Mouse (Mus musculus) limb, embryonic 12.5 days (tissue): ENCODE results near the gene Foxred2. TPM values are rescaled to one million over a fixed set of nuclear protein-coding genes. Genes with fewer than 3 reads are reported as not detected.

Experiments used
- ATAC-seq: fragments of 200-750 bp; cut with Nextera tagmentation; 2 replicates; pipeline ENCODE4 v1.8.0; 2017; ENCODE audit warnings: low read depth, moderate TSS enrichment; ENCODE audit not compliant: insufficient number of reproducible peaks, insufficient read depth, low FRiP score, low TSS enrichment
- H3K27ac ChIP-seq: fragments of 300-500 bp; sonication (generic); 2 replicates; pipeline ENCODE4 v1.5.1; 2016; ENCODE audit warnings: mild to moderate bottlenecking, moderate library complexity
- H3K27me3 ChIP-seq: fragments of 300-500 bp; sonication (generic); 2 replicates; pipeline ENCODE4 v1.6.1; 2016; ENCODE audit warnings: mild to moderate bottlenecking, moderate library complexity
- H3K36me3 ChIP-seq: fragments of 300-500 bp; sonication (generic); 2 replicates; pipeline ENCODE4 v1.6.1; 2016; ENCODE audit warnings: mild to moderate bottlenecking, moderate library complexity
- H3K4me1 ChIP-seq: fragments of 300-500 bp; sonication (generic); replicated peaks from 2 replicates; pipeline ENCODE4 v1.6.1; 2016
- H3K4me2 ChIP-seq: fragments of 300-500 bp; sonication (generic); 2 replicates; pipeline ENCODE4 v1.6.1; 2016; ENCODE audit warnings: mild to moderate bottlenecking, moderate library complexity
- H3K4me3 ChIP-seq: fragments of 300-500 bp; sonication (generic); replicated peaks from 2 replicates; pipeline ENCODE4 v1.5.1; 2016; ENCODE audit warnings: mild to moderate bottlenecking
- H3K9ac ChIP-seq: fragments of 300-500 bp; sonication (generic); replicated peaks from 2 replicates; pipeline ENCODE4 v1.6.1; 2016; ENCODE audit warnings: mild to moderate bottlenecking, moderate library complexity
- H3K9me3 ChIP-seq: fragments of 300-500 bp; sonication (generic); 2 replicates; pipeline ENCODE4 v1.6.1; 2016; ENCODE audit warnings: mild to moderate bottlenecking, moderate library complexity
- WGBS: fragments of 180-500 bp; shearing (Covaris S2); methylation state at CpG from one replicate; pipeline ENCODE4 v1.1.7; 2016; 5-methylcytosine and 5-hydroxymethylcytosine counted together
- polyA plus RNA-seq: library from polyadenylated mRNA; unstranded; fragments of >200 nt; fragmentation: Nextera tagmentation; extraction: Ambion mirVana; gene quantifications from 2 replicates; pipeline ENCODE4 v1.2.1, GENCODE M21; 2016

The Foxred2 gene
- polyA plus RNA-seq, 1 experiment from 2014 or later = 6.4 TPM

- ATAC-seq = peak; percentile 93
- peak within 1 kb of the TSS; percentile 87 for H3K27ac ChIP-seq
- H3K36me3 ChIP-seq = peaks cover 38% of the 10 kb centered on the region
- H3K27me3 ChIP-seq = no peaks in the 10 kb centered on the region
- peak within 1 kb of the TSS; percentile 73 for H3K9ac ChIP-seq
- no peaks in the 10 kb centered on the region for H3K9me3 ChIP-seq
- peaks cover 18% of the 10 kb centered on the region for H3K4me1 ChIP-seq
- peak within 1 kb of the TSS; percentile 77 for H3K4me2 ChIP-seq
- 0% methylated on average over 34 of the region's 34 CpGs for WGBS
- H3K4me3 ChIP-seq = peak within 1 kb of the TSS; percentile 71
Observed at GRCm38 (mm10) chr15:77928673-77929331, 27.7 kb downstream of the Foxred2 start, which contains the start of gene Txn2. TSS of gene Txn2 (minus strand) at chr15:77929006.

- Histone ChIP-seq H3K27me3 (no peaks in the 10 kb centered on the region), H3K4me2 (peak overlapping the region; percentile 77), H3K9ac (peak overlapping the region; percentile 73), H3K27ac (no peak overlapping the region), H3K4me1 (peaks cover 18% of the 10 kb centered on the region), H3K36me3 (peaks cover 45% of the 10 kb centered on the region), H3K9me3 (no peaks in the 10 kb centered on the region), H3K4me3 (peak overlapping the region; percentile 71)
- no peak for ATAC-seq
- WGBS = 21% methylated on average over 4 of the region's 4 CpGs
Observed at GRCm38 (mm10) chr15:77928091-77928490, 28.4 kb downstream of the Foxred2 start.

- Histone ChIP-seq H3K9me3 (no peaks in the 10 kb centered on the region), H3K4me2 (no peak overlapping the region), H3K27me3 (no peaks in the 10 kb centered on the region)
Observed at GRCm38 (mm10) chr15:77926921-77927320, 29.6 kb downstream of the Foxred2 start.

GRCm38 (mm10) chr15:77925195-77925594 is 31.3 kb downstream of the Foxred2 start:
- no peaks in the 10 kb centered on the region for H3K9me3 ChIP-seq
- H3K27me3 ChIP-seq = no peaks in the 10 kb centered on the region
- H3K27ac ChIP-seq = no peak overlapping the region
- no peak overlapping the region for H3K4me3 ChIP-seq
- peaks cover 18% of the 10 kb centered on the region for H3K4me1 ChIP-seq
- no peak for ATAC-seq
- no peak overlapping the region for H3K4me2 ChIP-seq
- WGBS = 95% methylated on average over 2 of the region's 2 CpGs
- H3K9ac ChIP-seq = no peak overlapping the region
- H3K36me3 ChIP-seq = peaks cover 71% of the 10 kb centered on the region

More at GRCm38 (mm10) chr15:77926921-77927320, 29.6 kb downstream of the Foxred2 start:
- WGBS = 97% methylated on average over 5 of the region's 5 CpGs
- peaks cover 18% of the 10 kb centered on the region for H3K4me1 ChIP-seq
- no peak overlapping the region for H3K9ac ChIP-seq
- no peak overlapping the region for H3K27ac ChIP-seq
- H3K4me3 ChIP-seq = 0 out of 2 replicates have a peak overlapping the region, but pooled peaks have one; percentile 71
- H3K36me3 ChIP-seq = peaks cover 57% of the 10 kb centered on the region
- ATAC-seq = no peak

GRCm38 (mm10) chr15:77923267-77924035 is 33.1 kb downstream of the Foxred2 start:
- peaks cover 84% of the 10 kb centered on the region for H3K36me3 ChIP-seq
- 68% methylated on average over 9 of the region's 9 CpGs for WGBS

GRCm38 (mm10) chr15:77922710-77923109 is 33.8 kb downstream of the Foxred2 start:
- H3K4me3 ChIP-seq = no peak overlapping the region
- H3K4me1 ChIP-seq = peaks cover 6% of the 10 kb centered on the region
- H3K27ac ChIP-seq = no peak overlapping the region
- no peaks in the 10 kb centered on the region for H3K27me3 ChIP-seq
- no peak overlapping the region for H3K4me2 ChIP-seq
- 85% methylated on average over 9 of the region's 9 CpGs for WGBS
- ATAC-seq = no peak
- no peak overlapping the region for H3K9ac ChIP-seq
- H3K9me3 ChIP-seq = no peaks in the 10 kb centered on the region
- H3K36me3 ChIP-seq = peaks cover 90% of the 10 kb centered on the region

More at GRCm38 (mm10) chr15:77923267-77924035, 33.1 kb downstream of the Foxred2 start:
- no peak overlapping the region for H3K4me2 ChIP-seq
- no peaks in the 10 kb centered on the region for H3K9me3 ChIP-seq
- no peak overlapping the region for H3K27ac ChIP-seq
- no peak for ATAC-seq
- no peak overlapping the region for H3K4me3 ChIP-seq
- no peak overlapping the region for H3K9ac ChIP-seq
- no peaks in the 10 kb centered on the region for H3K27me3 ChIP-seq
- H3K4me1 ChIP-seq = peaks cover 11% of the 10 kb centered on the region

- Histone ChIP-seq H3K9me3 (no peaks in the 10 kb centered on the region), H3K4me2 (no peak overlapping the region), H3K9ac (no peak overlapping the region), H3K27ac (no peak overlapping the region), H3K4me1 (no peaks in the 10 kb centered on the region), H3K36me3 (peaks cover 85% of the 10 kb centered on the region), H3K27me3 (no peaks in the 10 kb centered on the region), H3K4me3 (no peak overlapping the region)
- ATAC-seq = no peak
- 90% methylated on average over 6 of the region's 6 CpGs for WGBS
Observed at GRCm38 (mm10) chr15:77921636-77922035, 34.9 kb downstream of the Foxred2 start.

GRCm38 (mm10) chr15:77920511-77921462 is 35.7 kb downstream of the Foxred2 start:
- Histone ChIP-seq H3K27me3 (no peaks in the 10 kb centered on the region), H3K27ac (no peak overlapping the region), H3K4me2 (no peak overlapping the region), H3K4me3 (no peak overlapping the region), H3K36me3 (peaks cover 85% of the 10 kb centered on the region), H3K4me1 (no peaks in the 10 kb centered on the region), H3K9ac (no peak overlapping the region), H3K9me3 (no peaks in the 10 kb centered on the region)
- WGBS = 84% methylated on average over 10 of the region's 10 CpGs
- ATAC-seq = no peak

GRCm38 (mm10) chr15:77919441-77919840 is 37.1 kb downstream of the Foxred2 start:
- H3K27me3 ChIP-seq = no peaks in the 10 kb centered on the region
- H3K9me3 ChIP-seq = no peaks in the 10 kb centered on the region
- no peaks in the 10 kb centered on the region for H3K4me1 ChIP-seq
- H3K27ac ChIP-seq = no peak overlapping the region
- no peak overlapping the region for H3K9ac ChIP-seq
- no peak overlapping the region for H3K4me2 ChIP-seq
- H3K4me3 ChIP-seq = no peak overlapping the region
- peaks cover 87% of the 10 kb centered on the region for H3K36me3 ChIP-seq
- ATAC-seq = no peak
- 94% methylated on average over 12 of the region's 12 CpGs for WGBS

- Histone ChIP-seq H3K4me1 (peaks cover 7% of the 10 kb centered on the region), H3K4me2 (no peak overlapping the region), H3K27ac (no peak overlapping the region), H3K27me3 (no peaks in the 10 kb centered on the region), H3K9me3 (no peaks in the 10 kb centered on the region), H3K9ac (no peak overlapping the region), H3K4me3 (no peak overlapping the region), H3K36me3 (peaks cover 75% of the 10 kb centered on the region)
- WGBS = 41% methylated on average over 8 of the region's 8 CpGs
- no peak for ATAC-seq
Observed at GRCm38 (mm10) chr15:77916851-77917544, 39.5 kb downstream of the Foxred2 start.
